Mouse (Mus musculus) ES-CJ7 (cell line): ENCODE measurements around the gene Pou2f3.

Source experiments
- DNase-seq: peaks from one replicate; pipeline ENCODE4 v3.0.0; 2011; ENCODE audit warnings: low read depth, low spot score

Pou2f3 gene

DNA sequence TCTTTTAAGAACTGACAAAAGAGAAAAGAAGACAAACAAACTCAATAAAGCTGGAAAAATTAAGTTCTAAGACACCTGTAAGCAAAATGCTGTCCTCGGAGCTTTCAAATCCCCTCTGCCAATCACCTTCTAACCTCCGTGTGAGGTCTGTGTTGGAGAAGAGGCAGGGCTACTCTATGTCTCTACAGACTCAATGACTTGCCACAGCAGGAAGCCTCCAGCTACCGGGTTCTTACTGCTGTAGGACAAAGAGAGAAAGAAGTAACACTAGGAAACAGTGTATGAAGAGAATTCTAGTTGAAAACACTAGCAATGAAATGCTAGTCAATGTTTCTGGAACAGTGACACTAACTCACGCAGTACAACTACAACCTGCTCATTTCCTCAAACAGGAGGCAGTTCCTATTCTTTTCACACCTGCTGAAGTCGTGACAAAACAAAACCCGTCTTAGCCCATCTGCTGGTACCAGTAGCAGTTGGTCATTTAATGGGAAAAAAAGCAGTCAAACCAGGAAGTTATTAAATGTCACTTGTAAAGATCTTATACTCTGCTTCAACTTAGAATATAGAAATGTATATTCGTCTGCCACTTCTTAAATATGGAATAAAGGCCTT is 126.6 kb downstream of the Pou2f3 start:
- DNase-seq = peak; percentile 69

GRCm38 (mm10) chr9:43078711-43079110 is 131.5 kb downstream of the Pou2f3 start:
- no peak for DNase-seq

DNA sequence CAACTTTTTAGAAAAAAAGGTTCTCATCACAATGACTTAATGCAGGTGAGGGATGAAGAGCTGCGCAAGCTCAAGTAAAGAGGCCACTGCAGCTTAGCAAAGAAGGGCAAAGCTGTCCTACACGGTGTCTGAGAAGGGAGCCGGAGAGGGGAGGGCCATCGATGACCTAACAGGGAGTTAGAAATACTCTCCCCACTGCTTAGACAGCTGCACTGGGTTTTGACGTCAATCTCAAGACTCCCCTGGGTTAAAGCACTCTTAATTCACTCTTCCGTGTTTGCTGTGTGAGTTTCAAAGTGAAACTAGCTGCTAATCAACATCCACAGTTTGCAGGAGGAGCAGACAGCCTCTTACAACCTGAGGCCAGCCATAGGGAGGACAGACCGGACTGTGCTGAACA is 134.0 kb downstream of the Pou2f3 start:
- no peak for DNase-seq

GRCm38 (mm10) chr9:43074611-43075010 is 135.6 kb downstream of the Pou2f3 start:
- no peak for DNase-seq
